18 mouse cellular contexts compared by ENCODE assay signal in the genomic region with DNA sequence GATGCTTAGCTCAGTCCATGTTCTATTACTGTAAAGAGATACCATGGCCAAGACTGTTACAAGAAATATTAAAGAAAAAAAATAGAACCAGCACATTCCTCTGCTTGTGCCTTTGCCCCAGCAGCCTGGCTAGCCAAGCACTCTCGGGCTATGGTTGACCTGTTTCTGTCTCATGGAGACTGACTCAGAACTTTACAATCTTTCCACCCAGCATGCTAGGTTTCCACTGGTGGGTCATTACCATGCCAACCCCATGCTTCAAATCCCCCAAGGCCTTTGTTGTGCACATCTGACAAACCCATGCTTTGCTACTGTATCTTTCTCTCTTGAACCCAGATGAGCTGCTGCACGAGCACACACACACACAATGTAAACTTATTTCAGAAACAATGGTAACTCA.
"Had no signal": no experiment of that assay in that cellular context is flagged by ENCODE, and none has a peak within 500 bp of the region (broad histone marks: within the 10 kb centered on the region; RNA-seq: fewer than 3 reads in every experiment).

No protein-coding gene starts in this region.

- H3K27ac ChIP-seq: midbrain, embryonic 10.5 days; midbrain, embryonic 12.5 days; neural tube, embryonic 13.5 days; neural tube, embryonic 15.5 days had no signal

- H3K4me1 ChIP-seq: midbrain, embryonic 10.5 days; midbrain, embryonic 12.5 days; neural tube, embryonic 13.5 days; neural tube, embryonic 15.5 days had no signal

- ATAC-seq: midbrain, embryonic 16.5 days had no signal

- H3K9me3 ChIP-seq: midbrain, embryonic 10.5 days; midbrain, embryonic 12.5 days; neural tube, embryonic 13.5 days; neural tube, embryonic 15.5 days had no signal

- H3K4me3 ChIP-seq: midbrain, embryonic 10.5 days; midbrain, embryonic 12.5 days; myocyte; neural tube, embryonic 13.5 days; neural tube, embryonic 15.5 days had no signal

- H3K4me2 ChIP-seq: lung, embryonic 14.5 days; midbrain, embryonic 12.5 days; neural tube, embryonic 13.5 days; neural tube, embryonic 15.5 days had no signal

- H3K27me3 ChIP-seq: midbrain, embryonic 12.5 days; neural tube, embryonic 13.5 days; neural tube, embryonic 15.5 days had no signal

- H3K9ac ChIP-seq: lung, embryonic 14.5 days; midbrain, embryonic 12.5 days; neural tube, embryonic 13.5 days; neural tube, embryonic 15.5 days had no signal

- H3K36me3 ChIP-seq: midbrain, embryonic 10.5 days; midbrain, embryonic 12.5 days; neural tube, embryonic 13.5 days; neural tube, embryonic 15.5 days had no signal

- DNase-seq: lung, adult 18-20 months; lung, embryonic 14.5 days; lung, postnatal 10 days; lung, postnatal 4 days; midbrain, embryonic 14.5 days; right cerebral cortex, adult 18-20 months; right cerebral cortex, postnatal 25 days; right cerebral cortex, postnatal 4 days; spleen, adult 18-20 months; thymus, adult 18-20 months; thymus, postnatal 14 days; thymus, postnatal 36 days had no signal
